Mouse (Mus musculus) heart, postnatal 0 days (tissue): Measurements from ENCODE around the gene Zfc3h1.

Source experiments
- CTCF ChIP-seq: IDR thresholded peaks from 2 replicates; pipeline ENCODE4 v1.5.1; 2016; ENCODE audit warnings: antibody characterized with exemption, control low read depth, low read depth
- EP300 ChIP-seq: IDR thresholded peaks from 2 replicates; pipeline ENCODE4 v1.6.1; 2016; ENCODE audit warnings: antibody characterized with exemption, low read depth

GRCm38 (mm10) chr10:115354553-115354952, 30.2 kb upstream of the Zfc3h1 start:
- TF ChIP-seq EP300 (no peak), CTCF (no peak)
